In genomic region chr11:100893482-100893881, GRCm38 (mm10) we compare ENCODE assay signal across 8 mouse cellular contexts. TPM values are rescaled to one million over a fixed set of nuclear protein-coding genes. Genes with fewer than 3 reads are reported as not detected.
DNase-seq lines count a peak whose midpoint lies in the region; ATAC-seq lines count a peak whose summit lies in the region.

No protein-coding gene starts in this region.

- peaks cover 2% of the 10 kb centered on the region; the same call in 1 of the 2 replicates for H3K4me1 ChIP-seq in midbrain, embryonic 11.5 days (ENCODE audit: control insufficient read depth, insufficient read depth, low read length)
- no peaks in the 10 kb centered on the region; the same call in 1 of the 2 replicates for H3K4me1 ChIP-seq in midbrain, embryonic 16.5 days (ENCODE audit: control insufficient read depth, insufficient read depth, low read length)
- no peaks in the 10 kb centered on the region; the same call in 1 of the 2 replicates for H3K4me1 ChIP-seq in intestine, embryonic 16.5 days (ENCODE audit: control insufficient read depth, insufficient read depth, low read length)
- H3K4me1 ChIP-seq in midbrain, embryonic 14.5 days (ENCODE audit: control insufficient read depth, insufficient read depth, low read length) = no peaks in the 10 kb centered on the region

- H3K27ac ChIP-seq in midbrain, embryonic 11.5 days (ENCODE audit: low read depth, low read length) = no peak overlapping the region
- no peak overlapping the region for H3K27ac ChIP-seq in midbrain, embryonic 16.5 days (ENCODE audit: low read length)
- H3K27ac ChIP-seq in intestine, embryonic 16.5 days (ENCODE audit: low read length) = no peak overlapping the region
- H3K27ac ChIP-seq in midbrain, embryonic 14.5 days (replicated peaks; ENCODE audit: low read depth, low read length) = no peak overlapping the region

- ATAC-seq in midbrain, embryonic 11.5 days (ENCODE audit: low FRiP score) = 0 out of 2 replicates have a peak, but pooled peaks have one; percentile 30
- no peak for ATAC-seq in midbrain, embryonic 16.5 days
- ATAC-seq in intestine, embryonic 16.5 days = peak; percentile 78
- no peak for ATAC-seq in midbrain, embryonic 14.5 days (ENCODE audit: low FRiP score, low TSS enrichment)

- H3K9me3 ChIP-seq in midbrain, embryonic 11.5 days (ENCODE audit: control insufficient read depth, low read length) = no peaks in the 10 kb centered on the region
- H3K9me3 ChIP-seq in midbrain, embryonic 16.5 days (replicated peaks; ENCODE audit: control insufficient read depth, low read length, poor library complexity, severe bottlenecking) = no peaks in the 10 kb centered on the region
- H3K9me3 ChIP-seq in intestine, embryonic 16.5 days (ENCODE audit: control insufficient read depth, low read length) = no peaks in the 10 kb centered on the region
- H3K9me3 ChIP-seq in midbrain, embryonic 14.5 days (ENCODE audit: control insufficient read depth, low read length) = no peaks in the 10 kb centered on the region

- H3K27me3 ChIP-seq in midbrain, embryonic 11.5 days (ENCODE audit: control insufficient read depth, insufficient read depth, low read length) = no peaks in the 10 kb centered on the region
- H3K27me3 ChIP-seq in midbrain, embryonic 16.5 days (ENCODE audit: control insufficient read depth, insufficient read depth, low read depth, low read length) = no peaks in the 10 kb centered on the region
- no peaks in the 10 kb centered on the region for H3K27me3 ChIP-seq in intestine, embryonic 16.5 days (replicated peaks; ENCODE audit: control insufficient read depth, insufficient read depth, low read length)
- H3K27me3 ChIP-seq in midbrain, embryonic 14.5 days (ENCODE audit: control insufficient read depth, insufficient read depth, low read length) = no peaks in the 10 kb centered on the region

- intact Hi-C loops in left cerebral cortex, postnatal 25 days (cut with DNase I) = loop anchor here (1.0 to 2.0 kb wide), 2 partner anchors 64 to 171 kb away; no protein-coding TSS in a partner anchor

- no peak overlapping the region for H3K4me2 ChIP-seq in midbrain, embryonic 11.5 days
- no peak overlapping the region for H3K4me2 ChIP-seq in midbrain, embryonic 16.5 days (ENCODE audit: low read length)
- H3K4me2 ChIP-seq in intestine, embryonic 16.5 days (ENCODE audit: low read depth, low read length) = no peak overlapping the region
- no peak overlapping the region for H3K4me2 ChIP-seq in midbrain, embryonic 14.5 days (ENCODE audit: low read length)

- WGBS in midbrain, embryonic 11.5 days = 14% methylated on average over 9 of the region's 9 CpGs
- 14% methylated on average over 9 of the region's 9 CpGs for WGBS in midbrain, embryonic 16.5 days
- 15% methylated on average over 9 of the region's 9 CpGs for WGBS in intestine, embryonic 16.5 days
- 12% methylated on average over 9 of the region's 9 CpGs for WGBS in midbrain, embryonic 14.5 days

- H3K9ac ChIP-seq in midbrain, embryonic 11.5 days (ENCODE audit: low read length) = no peak overlapping the region
- H3K9ac ChIP-seq in midbrain, embryonic 16.5 days (ENCODE audit: low read depth, low read length) = no peak overlapping the region
- no peak overlapping the region for H3K9ac ChIP-seq in intestine, embryonic 16.5 days (ENCODE audit: low read depth, low read length)
- H3K9ac ChIP-seq in midbrain, embryonic 14.5 days (replicated peaks; ENCODE audit: low read length) = no peak overlapping the region

- H3K36me3 ChIP-seq in midbrain, embryonic 11.5 days (ENCODE audit: control insufficient read depth, insufficient read depth, low read length) = no peaks in the 10 kb centered on the region
- 0 out of 2 replicates have a peak, but pooled peaks cover 3% of the 10 kb centered on the region for H3K36me3 ChIP-seq in midbrain, embryonic 16.5 days (ENCODE audit: control insufficient read depth, insufficient read depth, low read length)
- peaks cover 5% of the 10 kb centered on the region; the same call in 1 of the 2 replicates for H3K36me3 ChIP-seq in intestine, embryonic 16.5 days (ENCODE audit: control insufficient read depth, insufficient read depth, low read length)
- peaks cover 14% of the 10 kb centered on the region; the same call in 1 of the 2 replicates for H3K36me3 ChIP-seq in midbrain, embryonic 14.5 days (ENCODE audit: control insufficient read depth, insufficient read depth, low read length)

- peak; percentile 95 for DNase-seq in midbrain, embryonic 11.5 days (ENCODE audit: low spot score, missing footprints)
- DNase-seq in embryo, embryonic 11 days = peak; percentile 90
- peak; percentile 84 for DNase-seq in gastrocnemius, postnatal 25 days
- DNase-seq in left cerebral cortex, postnatal 25 days (ENCODE audit: low spot score in 2 of 2) = peak; percentile 83 to 91
- DNase-seq in midbrain, embryonic 14.5 days = peak; percentile 89
- DNase-seq in spleen, postnatal 14 days (ENCODE audit: low spot score in 2 of 2) = peak; percentile 79 to 90

- no peak overlapping the region for H3K4me3 ChIP-seq in midbrain, embryonic 11.5 days (ENCODE audit: low read depth, low read length)
- H3K4me3 ChIP-seq in midbrain, embryonic 16.5 days (ENCODE audit: low read depth, low read length) = no peak overlapping the region
- no peak overlapping the region for H3K4me3 ChIP-seq in intestine, embryonic 16.5 days (ENCODE audit: low read length)
- no peak overlapping the region for H3K4me3 ChIP-seq in midbrain, embryonic 14.5 days (replicated peaks; ENCODE audit: low read depth, low read length)

RNA-seq across cellular contexts. Expression of gene Stat5a, which starts 34.3 kb away (rescaled TPM):
- polyA plus RNA-seq in midbrain, embryonic 11.5 days (2014; fragmentation: Nextera tagmentation; extraction: Ambion mirVana) = 0.97 and 1.4 TPM in 2 replicates
- polyA plus RNA-seq in midbrain, embryonic 16.5 days (2015; fragmentation: Nextera tagmentation; extraction: Ambion mirVana) = 2.1 and 3.2 TPM in 2 replicates
- total RNA-seq in gastrocnemius, postnatal 25 days (2021) = 10 to 100 TPM; 10.9 to 14.8 TPM
- 5.8 and 6.2 TPM in 2 replicates for polyA plus RNA-seq in intestine, embryonic 16.5 days (2015; fragmentation: Nextera tagmentation; extraction: Ambion mirVana)
- total RNA-seq in left cerebral cortex, postnatal 25 days (2021) = 1 to 10 TPM; 2.1 to 2.2 TPM
- polyA plus RNA-seq in midbrain, embryonic 14.5 days (2014; fragmentation: Nextera tagmentation; extraction: Ambion mirVana) = 1.7 and 1.9 TPM in 2 replicates

RNA-seq across cellular contexts. Expression of gene Stat5b, which starts 43.0 kb away (rescaled TPM):
- polyA plus RNA-seq in midbrain, embryonic 11.5 days (2014; fragmentation: Nextera tagmentation; extraction: Ambion mirVana) = 14.6 and 17.3 TPM in 2 replicates
- 17.5 and 22.9 TPM in 2 replicates for polyA plus RNA-seq in midbrain, embryonic 16.5 days (2015; fragmentation: Nextera tagmentation; extraction: Ambion mirVana)
- 100 to 1,000 TPM in 1 of 2 experiments, 10 to 100 TPM in 1; 93.2 to 126 TPM for total RNA-seq in gastrocnemius, postnatal 25 days (2021)
- polyA plus RNA-seq in intestine, embryonic 16.5 days (2015; fragmentation: Nextera tagmentation; extraction: Ambion mirVana) = 20.5 and 22.8 TPM in 2 replicates
- total RNA-seq in left cerebral cortex, postnatal 25 days (2021) = 10 to 100 TPM; 20.1 to 23.1 TPM
- polyA plus RNA-seq in midbrain, embryonic 14.5 days (2014; fragmentation: Nextera tagmentation; extraction: Ambion mirVana) = 17.2 and 18.6 TPM in 2 replicates

RNA-seq across cellular contexts. Expression of gene Stat3, which starts 45.9 kb away (rescaled TPM):
- polyA plus RNA-seq in midbrain, embryonic 11.5 days (2014; fragmentation: Nextera tagmentation; extraction: Ambion mirVana) = 22.8 and 24.0 TPM in 2 replicates
- polyA plus RNA-seq in midbrain, embryonic 16.5 days (2015; fragmentation: Nextera tagmentation; extraction: Ambion mirVana) = 37.3 and 39.0 TPM in 2 replicates
- total RNA-seq in gastrocnemius, postnatal 25 days (2021) = 10 to 100 TPM; 32.5 to 49.5 TPM
- polyA plus RNA-seq in intestine, embryonic 16.5 days (2015; fragmentation: Nextera tagmentation; extraction: Ambion mirVana) = 48.9 and 53.2 TPM in 2 replicates
- total RNA-seq in left cerebral cortex, postnatal 25 days (2021) = 10 to 100 TPM; 44.1 to 45.0 TPM
- 29.6 and 30.6 TPM in 2 replicates for polyA plus RNA-seq in midbrain, embryonic 14.5 days (2014; fragmentation: Nextera tagmentation; extraction: Ambion mirVana)

Comparison
In these comparisons a context has a peak if more than half of its experiments do, and no peak if none do; other contexts are left out.
1. ATAC-seq: peak in midbrain, embryonic 11.5 days (single experiment) and intestine, embryonic 16.5 days (single experiment); none in midbrain, embryonic 16.5 days (single experiment) and midbrain, embryonic 14.5 days (single experiment).
2. Peak in every context shown above with its lines, with median percentiles within 50 percentile points of each other: DNase-seq.